Mouse (Mus musculus) naive thymus-derived CD4-positive, alpha-beta T cell, adult 2 months (primary cell): ENCODE data around the gene Tbce.
"Not testable (repeated sequence)": the region's sequence is repeated elsewhere in the genome, so short reads cannot be mapped to it uniquely, and the experiment has no call there.

Source experiments
- DNase-seq: peaks from one replicate; pipeline ENCODE4 v3.0.0-alpha.2; 2011; ENCODE audit warnings: low read depth

The Tbce gene

DNA sequence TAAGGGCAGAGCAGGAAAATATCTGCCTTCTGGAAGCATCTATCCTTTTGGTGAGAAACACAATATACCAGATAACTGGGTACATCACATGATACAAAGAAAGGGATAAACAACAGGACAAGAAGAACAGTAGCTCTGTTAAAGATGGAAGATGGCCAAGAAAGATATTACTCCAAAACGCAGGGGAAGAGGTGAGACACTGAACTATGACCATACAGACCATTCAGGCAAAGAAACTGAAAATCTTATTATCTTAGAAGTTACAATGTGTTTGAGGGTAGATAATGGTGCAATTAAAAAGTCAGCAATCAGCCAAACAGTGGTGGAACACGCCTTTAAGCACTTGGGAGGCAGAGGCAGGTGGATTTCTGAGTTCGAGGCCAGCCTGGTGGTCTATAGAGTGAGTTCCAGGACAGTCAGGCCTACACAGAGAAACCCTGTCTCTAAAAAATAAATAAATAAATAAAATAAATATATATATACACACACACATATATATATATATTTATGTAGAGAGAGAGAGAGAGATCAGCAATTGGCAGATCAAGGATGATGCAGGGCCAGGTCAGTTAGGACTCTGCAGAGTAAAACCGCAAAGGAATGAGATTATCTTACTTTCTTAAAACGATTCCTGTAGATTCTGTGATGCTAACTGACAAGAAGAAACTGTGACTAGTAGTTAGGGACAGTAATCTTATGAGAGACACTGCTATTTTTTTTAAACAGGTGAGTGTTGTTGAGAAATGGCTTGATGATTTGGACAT is 5.9 kb downstream of the Tbce start:
- no peak for DNase-seq

DNA sequence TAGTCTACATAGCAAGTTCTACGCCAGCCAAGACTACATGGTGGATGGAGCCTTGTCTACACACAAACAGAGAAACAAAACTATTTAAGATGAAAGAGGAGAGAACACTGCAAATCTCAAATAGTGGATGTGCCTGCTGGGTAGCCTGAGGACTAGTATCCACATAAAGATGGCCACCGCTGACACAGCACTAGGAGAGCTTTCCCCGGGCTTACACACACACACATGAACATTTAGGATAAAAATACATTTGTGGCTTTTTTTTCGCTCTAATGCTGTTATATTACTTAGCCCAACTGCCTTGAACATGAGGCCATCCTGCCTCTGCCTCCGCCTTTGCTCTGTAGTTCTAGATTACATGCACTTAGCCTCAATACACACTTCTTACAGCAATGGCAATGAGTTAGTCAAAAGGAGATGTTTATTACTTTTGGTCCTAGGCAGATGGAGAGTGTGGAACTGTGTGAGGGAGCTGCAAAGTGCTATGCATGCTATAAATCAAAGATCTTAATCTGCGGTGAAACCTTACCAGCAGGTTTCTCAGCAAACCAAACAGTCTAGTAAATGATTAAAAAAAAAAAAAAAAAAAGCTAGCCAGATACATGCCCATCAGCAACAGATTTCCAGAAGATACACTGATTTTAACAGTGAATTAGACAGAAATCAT is 13.2 kb downstream of the Tbce start:
- DNase-seq = no peak

DNA sequence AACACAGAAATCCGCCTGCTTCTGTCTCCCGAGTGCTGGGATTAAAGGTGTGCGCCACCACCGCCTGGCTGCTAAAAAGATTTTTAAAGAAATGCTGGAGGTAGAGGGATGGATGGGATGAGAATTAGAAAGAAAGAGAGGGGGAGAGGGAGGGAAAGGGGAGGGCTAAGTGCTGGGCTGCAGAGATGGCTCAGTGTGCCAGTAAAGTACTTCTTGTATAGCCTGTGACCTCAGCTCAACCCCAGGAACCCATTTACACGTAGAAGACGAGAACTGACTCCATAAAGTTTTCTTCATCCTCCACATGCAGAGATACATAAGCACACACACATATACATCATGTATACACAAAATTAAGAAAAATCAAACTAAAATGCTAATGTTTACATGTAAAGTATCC is 13.9 kb downstream of the Tbce start:
- no peak for DNase-seq

DNA sequence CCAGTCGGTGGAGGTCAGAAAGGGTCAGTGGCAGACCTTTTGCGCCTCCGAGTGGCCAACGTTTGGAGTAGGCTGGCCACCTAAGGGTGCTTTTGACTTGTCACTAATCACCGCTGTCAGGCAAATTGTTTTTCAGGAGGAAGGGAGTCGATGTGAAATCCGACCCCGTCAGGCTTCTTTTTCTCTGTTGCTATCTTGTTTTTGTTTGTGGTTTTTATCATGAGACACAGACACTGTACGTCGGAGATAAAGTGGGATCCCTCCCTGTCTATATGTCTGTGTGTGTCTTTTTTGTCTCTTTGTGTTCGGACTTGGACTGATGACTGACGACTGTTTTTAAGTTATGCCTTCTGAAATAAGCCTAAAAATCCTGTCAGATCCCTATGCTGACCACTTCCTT is 18.0 kb downstream of the Tbce start:
- not testable (repeated sequence) for DNase-seq

DNA sequence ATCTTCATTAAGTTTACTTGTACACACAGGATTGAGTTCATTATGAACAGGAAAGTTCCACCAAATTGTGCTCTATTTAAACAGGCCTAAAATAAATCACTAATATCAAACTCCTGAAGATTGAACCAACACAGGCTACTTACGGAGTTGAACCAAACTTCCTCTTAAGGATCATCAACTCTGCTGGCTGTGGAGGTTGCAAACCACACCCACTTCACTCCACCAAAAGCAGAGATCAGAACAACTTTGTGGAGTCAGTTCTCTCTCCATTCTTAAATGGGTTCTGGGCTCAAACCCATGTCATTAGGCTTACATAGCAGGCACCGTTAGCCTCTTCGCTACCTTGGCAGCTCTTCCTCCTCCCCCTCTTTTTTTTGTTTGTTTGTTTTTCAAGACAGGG is 20.6 kb downstream of the Tbce start:
- DNase-seq = no peak

DNA sequence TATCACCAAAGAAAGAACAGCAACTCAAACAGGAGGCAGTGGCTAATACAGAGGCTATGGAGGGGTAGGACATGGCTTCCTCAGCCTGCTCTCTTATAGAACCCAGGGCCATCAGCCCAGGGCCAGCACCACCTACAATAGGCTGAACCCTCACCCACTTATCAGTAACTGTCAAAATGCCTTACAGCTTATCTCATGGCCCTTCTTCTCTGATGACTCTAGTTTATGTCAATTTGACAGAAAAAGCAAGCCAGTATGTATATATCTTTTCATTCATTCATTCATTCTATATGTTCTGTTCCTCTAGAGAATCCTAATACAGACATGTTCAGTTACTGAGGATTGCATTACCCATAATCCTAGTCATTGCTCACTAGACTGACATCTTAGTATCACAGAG is 21.2 kb downstream of the Tbce start:
- no peak for DNase-seq

DNA sequence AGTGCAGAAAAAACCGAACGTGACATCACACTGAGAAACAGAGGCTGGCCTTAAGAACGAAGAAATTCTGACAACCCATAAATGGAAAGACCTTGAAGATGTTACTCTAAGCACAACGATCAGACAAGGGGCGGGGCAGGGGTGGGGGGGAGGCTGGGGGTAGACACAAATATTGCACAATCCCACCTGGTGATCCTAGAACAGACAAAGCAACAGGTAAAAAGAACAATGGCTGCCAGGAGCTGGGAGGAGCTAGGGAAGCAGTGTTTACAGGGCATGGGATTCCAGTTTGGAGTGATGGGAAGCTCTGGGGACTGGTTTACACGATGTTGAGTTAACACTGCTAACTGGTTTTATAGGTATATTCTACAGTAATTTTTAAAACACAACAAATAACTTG is 23.8 kb downstream of the Tbce start:
- DNase-seq = no peak

DNA sequence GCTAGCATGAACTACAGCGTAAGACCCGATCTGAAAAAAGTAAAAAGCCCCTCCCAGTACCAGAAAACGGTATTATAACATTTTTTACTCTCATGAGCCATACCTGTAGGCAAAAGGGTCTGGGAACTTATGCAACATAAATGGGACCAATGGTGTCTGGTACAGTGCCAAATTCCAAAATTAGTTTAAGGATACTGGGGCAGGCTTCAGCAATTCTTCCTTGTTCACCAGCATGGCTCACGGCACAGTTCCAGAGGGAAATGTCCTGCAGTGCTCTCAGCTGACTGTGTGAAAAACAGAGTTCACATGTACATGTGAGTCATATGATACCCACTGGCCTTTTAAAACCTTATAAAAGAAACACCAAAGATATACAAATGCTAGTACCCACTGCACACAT is 24.9 kb downstream of the Tbce start:
- DNase-seq = no peak

DNA sequence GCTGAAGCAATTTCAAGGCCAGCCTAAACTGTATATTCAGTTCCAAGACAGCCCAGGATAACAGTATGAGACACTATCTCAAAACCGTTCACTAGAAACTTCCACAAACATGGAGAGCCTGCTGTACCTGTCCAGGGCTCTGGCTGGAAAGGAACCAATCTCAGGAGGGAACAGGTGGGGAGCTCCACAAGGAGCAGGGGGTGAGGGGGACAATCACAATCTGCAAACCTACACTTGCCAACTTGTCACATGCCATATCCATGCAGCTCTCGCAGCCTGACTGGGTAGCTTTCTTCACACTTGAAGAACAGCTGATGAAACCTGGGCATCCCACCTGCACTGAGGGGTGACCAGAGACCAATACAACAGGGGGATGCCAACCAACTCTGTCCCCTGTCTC is 25.4 kb downstream of the Tbce start:
- DNase-seq = no peak

DNA sequence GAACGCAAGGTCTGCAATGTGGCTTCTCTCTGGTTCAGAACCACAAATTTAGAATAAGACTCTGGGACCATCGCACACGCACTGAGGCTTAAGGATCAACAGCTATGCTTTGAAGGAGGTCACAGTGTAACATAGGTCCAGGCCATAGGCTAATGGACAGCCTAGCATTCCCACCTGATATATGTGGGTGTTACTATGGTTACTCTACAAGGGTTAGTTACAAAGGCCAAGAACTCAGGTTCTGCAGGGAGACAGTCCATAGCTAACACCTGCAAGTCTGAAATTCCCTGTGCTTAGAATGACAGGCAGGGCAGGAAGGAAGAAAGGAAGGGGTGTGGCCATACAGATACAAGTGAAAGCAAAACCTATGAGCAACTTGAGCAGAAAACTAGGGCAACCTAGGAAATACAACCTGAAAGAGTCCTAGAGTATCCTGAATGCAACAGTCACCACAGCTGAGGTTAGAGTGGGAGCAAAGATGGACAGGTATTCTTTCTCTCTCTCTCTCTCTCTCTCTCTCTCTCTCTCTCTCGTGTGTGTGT is 27.9 kb downstream of the Tbce start:
- DNase-seq = peak; percentile 20

DNA sequence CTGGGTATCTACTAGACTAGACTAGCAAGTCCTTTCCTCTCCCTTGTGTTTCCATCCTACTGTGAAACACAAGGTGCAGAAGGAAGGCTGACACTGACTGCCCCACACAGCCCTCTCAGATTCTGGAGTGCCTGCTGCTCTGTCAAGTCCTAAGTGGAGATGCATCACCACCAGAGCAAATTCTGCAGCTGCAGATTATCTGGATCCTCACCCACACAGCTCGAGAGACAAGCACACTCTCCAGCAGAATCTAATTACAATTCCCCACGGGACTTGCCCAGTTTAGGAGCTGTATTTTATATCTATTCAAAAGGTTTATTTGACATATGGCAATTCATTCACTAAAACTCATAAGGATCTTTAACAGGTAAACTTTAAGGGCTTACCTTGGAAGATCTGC is 33.4 kb downstream of the Tbce start:
- DNase-seq = no peak

DNA sequence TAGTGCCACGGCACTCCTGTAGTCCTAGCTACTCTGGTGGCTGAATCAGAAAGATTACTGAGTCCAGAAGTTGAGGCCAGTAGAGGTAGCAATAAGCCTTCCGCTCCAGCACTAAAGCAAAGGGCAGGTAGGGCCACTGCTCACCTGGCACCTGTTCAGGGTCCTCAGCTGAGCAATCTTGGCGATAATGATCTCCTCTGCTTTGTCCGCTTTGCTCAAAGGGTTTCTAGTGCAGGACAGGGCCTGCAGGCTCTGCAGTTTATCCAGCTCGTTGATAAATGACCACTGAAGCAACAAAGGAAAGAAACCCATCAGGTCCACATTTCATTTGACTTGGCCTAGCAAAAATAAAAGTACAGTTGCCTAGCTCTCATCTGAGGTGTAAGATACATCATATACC is 34.4 kb downstream of the Tbce start:
- DNase-seq = no peak

DNA sequence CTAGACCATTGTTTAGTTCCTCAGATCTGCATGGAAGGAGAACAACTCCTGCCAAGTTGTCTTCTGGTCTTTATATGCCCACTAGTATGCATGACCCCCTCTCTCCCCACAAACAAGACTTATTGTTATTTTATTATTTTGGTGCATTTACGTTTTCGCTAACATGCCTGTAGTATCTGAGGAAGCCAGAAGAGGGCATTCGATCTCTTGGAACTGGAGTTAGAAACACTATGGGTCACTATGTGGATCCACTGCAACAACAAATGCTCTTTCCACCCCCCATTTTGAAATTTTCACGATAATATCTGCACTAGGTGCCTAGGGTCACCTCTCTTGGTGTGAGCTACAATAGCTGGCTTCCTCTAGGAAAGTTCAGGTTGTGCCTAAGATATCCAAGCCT is 35.4 kb downstream of the Tbce start:
- DNase-seq = no peak

DNA sequence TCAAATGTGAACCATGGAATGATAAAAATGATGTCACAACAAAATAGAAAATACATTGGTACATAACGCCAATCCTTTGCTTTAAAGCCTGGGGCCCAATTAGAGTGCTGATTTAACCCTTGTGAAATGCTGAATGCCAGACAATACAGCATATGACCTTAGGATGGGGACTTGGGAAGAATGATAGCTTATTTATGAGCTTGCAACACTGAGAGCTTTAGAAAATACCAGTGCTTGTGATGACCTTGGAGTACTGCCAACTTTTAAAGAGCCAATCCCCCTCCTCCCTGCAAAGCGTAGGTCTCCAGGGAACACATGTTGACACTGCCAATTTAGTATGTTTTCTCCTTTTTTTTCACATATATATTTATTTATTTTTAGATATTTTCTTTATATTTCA is 36.7 kb downstream of the Tbce start:
- no peak for DNase-seq

DNA sequence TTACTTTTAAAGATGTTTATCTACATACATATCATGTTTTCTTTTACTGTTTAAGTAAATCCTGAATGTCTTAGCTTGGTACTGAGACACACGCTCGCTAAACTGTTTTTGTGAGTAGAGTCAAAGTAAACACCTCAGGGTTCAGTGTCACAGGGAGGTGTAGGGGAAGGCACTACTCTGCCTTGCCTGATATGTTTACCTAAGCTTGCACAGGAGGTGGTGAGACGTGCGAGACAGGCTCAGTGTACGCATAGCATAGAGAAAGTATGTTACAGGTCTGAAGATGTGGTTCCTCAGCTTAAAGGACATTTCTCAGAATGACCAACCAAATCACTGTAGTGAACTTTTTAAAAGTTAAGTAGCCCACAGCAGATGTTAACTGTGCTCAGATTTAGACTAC is 42.0 kb downstream of the Tbce start:
- DNase-seq = no peak

DNA sequence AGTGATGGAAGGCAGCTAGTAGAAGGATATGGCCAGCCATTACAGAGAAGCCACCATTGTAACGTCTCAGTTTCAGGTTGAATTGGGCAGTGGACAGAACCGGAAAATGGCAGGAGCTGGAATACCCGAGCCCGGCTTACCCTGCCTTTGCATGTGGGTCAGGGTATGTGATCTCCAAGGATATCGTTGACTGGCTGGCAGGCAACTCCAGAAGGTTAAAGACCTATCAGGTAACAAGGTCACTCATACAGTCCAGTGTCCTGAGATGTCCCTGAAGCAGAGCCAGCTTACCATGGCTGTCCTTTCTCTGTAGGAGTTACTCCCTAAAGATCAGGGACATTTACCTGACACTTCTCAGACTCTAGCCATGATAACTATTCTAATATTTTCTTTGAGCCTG is 44.4 kb downstream of the Tbce start:
- no peak for DNase-seq

DNA sequence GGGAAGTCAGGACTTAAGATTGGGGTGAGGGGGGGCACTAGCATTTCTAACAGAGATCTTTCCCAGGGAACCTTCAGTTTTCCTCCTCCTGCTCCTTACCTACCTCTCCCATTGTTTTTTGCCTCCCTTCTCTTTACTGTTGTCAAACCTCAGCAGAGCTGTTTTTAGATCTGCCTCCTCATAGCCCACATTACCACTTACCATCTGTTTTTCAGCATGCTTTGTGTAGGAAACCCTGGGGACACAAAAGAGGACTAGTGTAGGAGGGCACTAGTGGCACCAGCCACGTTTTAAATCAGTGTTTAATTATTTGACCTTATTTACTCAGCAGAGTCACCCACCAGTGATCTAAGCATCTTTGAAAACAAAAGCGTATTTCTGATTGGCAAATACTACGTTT is 46.4 kb downstream of the Tbce start:
- no peak for DNase-seq

DNA sequence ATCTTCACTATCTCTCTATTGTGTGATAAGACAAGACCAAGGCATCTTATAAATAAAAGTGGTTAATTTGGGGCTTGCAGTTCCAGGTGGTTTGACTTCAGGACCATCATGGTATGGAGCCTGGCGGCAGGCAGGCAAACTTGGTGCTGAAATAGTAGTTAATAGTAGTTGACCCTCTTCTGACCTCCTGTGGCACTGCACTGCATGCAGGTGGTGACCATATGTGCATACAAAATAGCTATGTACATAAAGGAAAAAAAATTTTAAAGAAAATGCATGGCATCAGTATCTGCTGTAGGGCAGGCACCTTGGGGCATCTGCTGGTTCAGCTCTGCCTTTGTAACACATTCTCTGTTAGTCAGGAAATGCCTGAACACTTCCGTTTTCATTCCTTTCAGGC is 49.0 kb downstream of the Tbce start:
- no peak for DNase-seq

DNA sequence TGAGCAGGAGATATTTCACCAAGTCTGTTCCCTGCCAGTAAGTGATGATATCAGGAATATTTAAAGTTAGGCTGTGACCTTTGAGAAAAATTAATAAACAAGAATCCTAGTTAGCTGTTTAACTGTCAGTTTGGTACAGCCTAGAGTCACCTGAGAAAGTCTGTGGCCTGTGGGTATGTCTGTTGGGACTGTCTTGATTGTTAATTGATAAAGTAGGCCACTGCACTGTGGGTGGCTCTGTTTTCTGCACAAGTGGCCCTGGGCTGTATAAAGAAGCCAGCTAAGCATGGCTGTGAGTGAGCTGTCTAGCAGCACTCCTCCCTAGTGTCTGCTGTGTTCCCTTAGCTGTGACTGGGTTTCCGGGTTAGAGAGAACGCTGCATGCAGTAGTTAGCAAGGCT is 50.3 kb downstream of the Tbce start:
- DNase-seq = no peak

DNA sequence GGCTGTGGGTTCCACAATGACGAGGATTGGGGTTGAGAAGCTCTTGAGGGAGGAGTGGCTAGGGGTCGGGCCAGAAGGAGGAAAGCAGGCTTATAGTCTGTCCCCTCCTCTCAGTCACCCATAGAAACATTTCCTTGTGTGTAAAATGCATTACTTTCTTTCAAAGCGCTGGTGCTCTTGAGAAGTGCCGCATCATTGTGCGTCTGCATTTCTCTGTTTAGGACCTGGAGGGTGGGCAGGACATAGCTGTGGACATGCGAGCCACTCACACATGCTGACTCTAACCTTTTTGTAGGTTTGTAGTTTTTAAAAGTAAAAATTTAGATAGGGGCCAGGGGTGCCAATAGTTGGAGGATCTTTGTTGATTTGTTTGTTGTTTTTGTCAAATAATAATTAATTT is 55.9 kb downstream of the Tbce start:
- DNase-seq = no peak

DNA sequence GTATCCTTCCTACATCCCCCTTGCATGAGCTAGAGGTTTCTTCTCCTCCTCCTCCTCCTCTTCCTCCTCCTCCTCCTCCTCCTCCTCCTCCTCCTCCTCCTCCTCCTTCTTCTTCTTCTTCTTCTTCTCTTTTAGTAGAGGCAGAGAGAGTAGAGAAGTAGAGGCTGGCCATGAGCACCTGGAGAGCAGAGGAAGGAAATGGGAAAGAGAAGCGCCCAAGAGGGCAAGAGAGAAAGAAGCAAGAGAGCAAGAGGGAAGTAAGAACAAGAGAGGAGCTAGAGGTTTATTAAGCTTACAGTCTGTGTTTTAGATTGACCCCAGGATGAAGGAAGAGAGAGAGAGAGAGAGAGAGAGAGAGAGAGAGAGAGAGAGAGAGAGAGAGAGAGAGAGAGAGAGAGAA is 57.6 kb downstream of the Tbce start:
- DNase-seq = not testable (repeated sequence)

DNA sequence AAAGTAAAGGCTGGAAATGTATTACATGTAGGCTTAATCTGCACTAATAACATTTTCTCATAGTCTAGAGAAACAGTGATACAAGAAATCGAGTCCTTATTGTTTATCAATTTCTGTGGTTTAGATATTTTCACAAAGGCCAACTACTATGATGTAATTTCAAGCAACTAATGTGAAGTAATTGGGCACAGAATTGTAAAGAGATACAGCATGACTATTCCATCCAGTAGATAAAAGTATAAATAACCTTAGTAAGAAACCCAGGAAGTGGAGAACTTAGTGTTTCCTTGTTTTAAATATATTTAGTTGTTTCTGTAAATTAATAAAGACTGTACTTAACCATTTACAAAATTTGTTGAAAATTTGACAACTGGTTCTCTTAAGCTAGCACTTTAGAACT is 69.6 kb downstream of the Tbce start:
- no peak for DNase-seq

DNA sequence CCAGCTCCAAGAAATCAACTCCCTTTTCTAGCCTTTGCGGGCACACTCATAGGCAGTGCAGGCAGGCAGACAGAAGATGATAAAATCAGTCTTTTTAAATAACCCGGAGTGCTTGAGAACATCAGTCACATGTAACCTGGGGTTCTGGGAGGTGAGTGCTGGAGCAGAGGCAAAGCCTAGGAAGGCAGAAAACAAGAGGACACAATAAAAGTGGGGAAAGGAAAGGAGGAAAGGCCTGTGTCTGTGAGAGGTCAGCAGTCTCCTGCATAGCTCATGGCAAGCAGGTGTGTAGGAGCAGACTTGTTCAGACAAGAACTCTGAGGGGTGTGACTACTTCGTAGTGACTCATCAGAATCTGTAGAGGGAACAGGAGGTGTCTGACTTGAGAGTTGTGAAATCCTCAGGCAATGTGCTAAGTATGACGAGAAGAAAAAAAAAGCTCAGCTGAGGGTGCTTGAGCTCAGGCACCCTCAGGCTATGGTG is 70.8 kb downstream of the Tbce start:
- no peak for DNase-seq

DNA sequence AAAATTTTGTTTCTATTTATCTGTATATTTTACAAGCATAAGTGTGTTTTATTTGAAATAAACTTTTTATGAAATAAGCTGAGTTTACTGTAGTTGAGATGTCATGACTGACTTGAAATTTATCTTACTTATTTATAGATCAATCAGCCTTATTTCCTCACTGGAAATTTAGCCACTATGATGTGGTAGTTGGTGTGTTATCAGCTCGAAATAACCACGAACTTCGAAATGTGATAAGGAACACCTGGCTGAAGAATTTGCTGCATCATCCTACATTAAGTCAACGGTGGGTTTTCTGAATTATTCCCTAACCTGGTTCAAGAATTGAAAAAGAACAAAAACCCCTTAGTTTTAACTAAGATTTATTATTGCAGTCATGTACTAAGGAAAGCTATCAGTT is 73.3 kb downstream of the Tbce start:
- no peak for DNase-seq
